Mouse (Mus musculus): ENCODE measurements around the gene Ncf1. TPM values are rescaled to one million over a fixed set of nuclear protein-coding genes. Genes with fewer than 3 reads are reported as not detected.

The Ncf1 gene
- total RNA-seq, 2 experiments from 2014 or later = 23.7 to 44.4 TPM

GRCm38 (mm10) chr5:134170167-134170566, 59.3 kb downstream of the Ncf1 start:
- ATAC-seq (replicated peaks; ENCODE audit: low FRiP score, poor library complexity, severe bottlenecking) = no peak

Other genes with a start within 250 kb of the Ncf1 start
- gene Castor2, start 129.9 kb downstream of the Ncf1 start, total RNA-seq (2015; ENCODE audit: low replicate concordance) = 12.3 TPM in 1 of 2 replicates, not detected in the other
- 0.39 and 0.45 TPM in 2 replicates for gene Castor2, start 129.9 kb downstream of the Ncf1 start, total RNA-seq (2017; ENCODE audit: low replicate concordance)
- 6.7 TPM in 1 of 2 replicates, not detected in the other for gene Rcc1l, start 52.9 kb downstream of the Ncf1 start, total RNA-seq (2015; ENCODE audit: low replicate concordance)
- gene Rcc1l, start 52.9 kb downstream of the Ncf1 start, total RNA-seq (2017; ENCODE audit: low replicate concordance) = 3.2 TPM in 1 of 2 replicates, not detected in the other
- gene Gtf2ird2, start 45.6 kb downstream of the Ncf1 start, total RNA-seq (2015; ENCODE audit: low replicate concordance) = 1.3 TPM in 1 of 2 replicates, not detected in the other
- gene Gtf2ird2, start 45.6 kb downstream of the Ncf1 start, total RNA-seq (2017; ENCODE audit: low replicate concordance) = 0.53 and 2.7 TPM in 2 replicates
- gene Gtf2i, start 85.1 kb upstream of the Ncf1 start, total RNA-seq (2015; ENCODE audit: low replicate concordance) = 20.2 and 37.3 TPM in 2 replicates
- gene Gtf2i, start 85.1 kb upstream of the Ncf1 start, total RNA-seq (2017; ENCODE audit: low replicate concordance) = 21.2 and 37.5 TPM in 2 replicates
- gene Gtf2ird1, start 227.1 kb upstream of the Ncf1 start, total RNA-seq (2015; ENCODE audit: low replicate concordance) = 6.3 and 19.1 TPM in 2 replicates
- 0.77 and 1.6 TPM in 2 replicates for gene Gtf2ird1, start 227.1 kb upstream of the Ncf1 start, total RNA-seq (2017; ENCODE audit: low replicate concordance)

Measured in erythroid progenitor cell, adult 5-6 weeks (primary cell).